Mouse (Mus musculus) common myeloid progenitor, adult 5-6 weeks (primary cell): Measurements from ENCODE around the gene Prtg. TPM values are rescaled to one million over a fixed set of nuclear protein-coding genes. Genes with fewer than 3 reads are reported as not detected.
A peak's percentile ranks its signal among the peaks of the same experiment; 100 is the strongest.

Source experiments
- ATAC-seq: replicated peaks from 2 replicates; pipeline ENCODE4 v1.8.0; 2016; ENCODE audit warnings: low read depth, mild to moderate bottlenecking, moderate TSS enrichment, inconsistent platforms; ENCODE audit not compliant: poor library complexity, severe bottlenecking
- total RNA-seq: library from RNA; stranded (forward); fragments of 200-1000, 187-1606 nt; gene quantifications from 2 replicates; pipeline ENCODE4 v1.2.3, GENCODE M21; 2017

The Prtg gene
- total RNA-seq, 1 experiment from 2014 or later, result not detected

DNA sequence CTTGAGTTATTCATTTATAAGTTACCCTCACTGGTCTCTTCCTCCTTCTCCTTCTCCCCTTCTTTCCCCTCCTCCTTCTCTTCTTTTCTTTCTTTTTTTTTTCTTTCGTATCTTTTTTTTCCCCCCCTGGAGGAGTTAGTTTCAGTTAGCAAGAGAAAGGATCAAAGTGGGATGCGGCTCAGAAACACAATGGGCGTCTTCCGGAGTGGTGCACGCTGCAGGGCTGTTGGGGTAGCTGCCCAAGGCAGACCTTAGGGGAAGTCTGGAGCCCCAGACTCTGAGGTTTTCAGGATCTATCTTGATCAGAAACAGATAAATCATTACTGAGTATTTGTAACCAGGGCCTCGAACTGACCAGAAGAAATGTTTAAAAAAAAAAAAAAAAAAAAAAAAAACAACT lies 1.5 kb downstream of the Prtg start:
- 0 out of 2 replicates have a peak, but pooled peaks have one; percentile 43 for ATAC-seq

- no peak for ATAC-seq
Observed at GRCm38 (mm10) chr9:72808586-72808985, 1.9 kb downstream of the Prtg start.

GRCm38 (mm10) chr9:72809077-72809476 lies 2.4 kb downstream of the Prtg start:
- ATAC-seq, result no peak

DNA sequence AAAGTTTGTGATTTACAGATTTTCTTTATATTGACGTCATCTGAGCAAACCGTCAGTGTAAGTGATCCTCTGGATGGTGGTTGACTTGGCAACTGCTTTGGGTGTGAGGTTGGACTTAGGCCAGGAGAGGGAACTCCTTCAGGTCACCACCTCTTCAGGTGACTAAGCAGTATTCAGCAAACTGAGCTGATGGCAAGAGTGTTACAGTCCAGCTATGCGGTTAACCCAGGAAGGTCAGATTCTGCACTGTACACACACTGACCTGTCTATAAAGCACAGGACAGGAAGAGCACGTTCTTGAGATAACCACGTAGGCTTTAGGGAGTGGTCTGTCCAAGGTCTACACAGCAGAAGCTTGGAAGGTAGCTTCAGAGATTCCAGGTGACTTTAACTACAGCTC lies 3.9 kb downstream of the Prtg start:
- no peak for ATAC-seq

- no peak for ATAC-seq
Observed at GRCm38 (mm10) chr9:72812091-72812490, 5.4 kb downstream of the Prtg start.

DNA sequence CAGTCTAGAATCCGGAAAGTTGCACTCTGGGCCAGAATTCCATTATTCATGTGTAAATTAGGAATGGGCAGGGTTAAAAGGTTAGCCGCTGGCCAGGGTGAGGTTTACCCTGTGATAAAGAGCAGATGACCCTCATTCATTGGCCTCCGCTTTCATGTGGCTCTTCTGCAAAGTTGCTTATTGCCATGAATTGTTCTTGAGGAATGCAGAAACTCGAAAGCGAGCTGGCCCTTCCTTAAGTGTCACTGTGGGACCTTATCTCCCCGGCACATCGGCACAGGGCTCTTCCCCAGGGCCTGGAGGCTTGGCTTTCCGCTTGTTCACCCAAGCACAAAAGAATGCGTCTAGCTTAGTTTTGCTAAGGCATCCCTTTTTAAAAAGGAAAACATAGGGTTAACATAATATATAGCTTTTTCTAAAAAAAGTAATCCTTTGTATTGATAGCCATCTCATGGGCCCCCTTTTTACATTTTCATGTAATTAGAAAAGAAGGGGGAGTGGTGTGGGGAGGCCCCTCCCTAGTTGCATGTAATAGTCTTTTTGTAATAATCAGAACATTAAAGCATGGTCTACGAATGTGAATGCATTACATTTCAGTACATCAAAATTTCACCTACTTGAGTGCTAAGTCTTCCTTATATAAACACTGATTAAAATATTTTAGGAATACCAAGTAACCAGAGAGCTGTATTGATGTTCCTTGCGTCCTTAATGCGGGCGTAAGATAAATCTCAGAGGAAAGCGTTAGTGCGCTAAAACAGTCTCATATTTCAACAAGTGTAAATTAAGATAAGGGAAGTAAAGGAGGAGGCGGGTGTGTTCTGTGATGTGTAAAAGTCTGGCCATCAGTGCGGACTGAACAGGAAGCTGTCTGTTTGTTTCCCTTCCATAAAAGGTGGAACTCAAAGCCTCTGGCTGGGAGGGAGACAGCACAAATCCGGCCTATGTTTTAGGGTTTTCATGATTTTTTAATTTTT lies 6.2 kb downstream of the Prtg start:
- peak; percentile 90 for ATAC-seq

DNA sequence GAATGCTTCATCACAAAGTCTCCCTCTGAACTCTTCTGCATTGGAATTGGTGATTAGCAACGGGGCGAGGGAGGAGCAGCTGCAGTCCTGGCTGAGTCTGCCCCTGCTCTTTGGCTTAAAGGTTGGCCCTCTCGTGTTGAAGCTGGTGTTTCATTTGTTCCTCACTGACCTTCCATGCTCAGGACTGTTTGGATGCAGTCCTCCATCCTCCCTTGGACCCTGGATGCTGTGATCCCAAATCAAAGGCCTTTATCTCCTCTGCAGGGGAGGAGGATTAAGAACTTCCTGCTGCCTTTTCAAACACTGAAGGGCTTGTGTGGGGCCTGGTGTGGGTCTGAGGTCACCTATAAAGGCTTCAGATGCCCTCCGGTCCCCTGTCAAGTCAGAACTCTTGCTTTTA lies 18.8 kb downstream of the Prtg start:
- no peak for ATAC-seq

GRCm38 (mm10) chr9:72825976-72826375 lies 19.3 kb downstream of the Prtg start:
- no peak for ATAC-seq

DNA sequence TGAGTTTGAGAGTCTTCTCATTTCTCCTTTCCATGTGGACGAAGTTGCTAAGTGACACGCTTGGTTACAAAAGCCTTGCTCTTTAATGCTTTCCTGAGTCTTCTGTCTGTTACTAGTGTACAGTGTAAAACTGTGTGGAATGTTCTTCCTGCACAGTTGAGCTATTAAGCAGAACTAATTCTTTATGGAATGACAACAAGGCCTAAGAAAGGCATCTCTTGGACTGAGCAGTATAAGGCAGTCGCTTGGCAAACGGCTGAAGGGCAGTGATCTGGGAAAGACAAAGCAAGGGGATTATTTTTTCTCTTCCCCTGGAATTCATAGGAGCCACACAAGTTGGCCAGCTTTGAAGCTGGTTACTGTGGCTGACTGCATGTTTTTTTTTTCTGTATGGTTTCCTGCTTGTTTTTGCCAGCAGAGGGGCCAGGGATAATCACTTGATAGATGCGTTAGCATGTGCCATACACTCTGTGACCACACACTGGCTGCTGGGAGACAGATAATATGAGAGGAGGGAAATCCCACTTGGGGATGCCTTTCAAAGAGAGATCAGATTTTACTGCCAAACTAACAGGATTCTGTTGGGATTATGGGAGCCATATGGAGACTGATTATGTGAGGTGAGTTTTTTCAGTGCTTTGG lies 22.1 kb downstream of the Prtg start:
- no peak; the same call in 1 of the 2 replicates for ATAC-seq

DNA sequence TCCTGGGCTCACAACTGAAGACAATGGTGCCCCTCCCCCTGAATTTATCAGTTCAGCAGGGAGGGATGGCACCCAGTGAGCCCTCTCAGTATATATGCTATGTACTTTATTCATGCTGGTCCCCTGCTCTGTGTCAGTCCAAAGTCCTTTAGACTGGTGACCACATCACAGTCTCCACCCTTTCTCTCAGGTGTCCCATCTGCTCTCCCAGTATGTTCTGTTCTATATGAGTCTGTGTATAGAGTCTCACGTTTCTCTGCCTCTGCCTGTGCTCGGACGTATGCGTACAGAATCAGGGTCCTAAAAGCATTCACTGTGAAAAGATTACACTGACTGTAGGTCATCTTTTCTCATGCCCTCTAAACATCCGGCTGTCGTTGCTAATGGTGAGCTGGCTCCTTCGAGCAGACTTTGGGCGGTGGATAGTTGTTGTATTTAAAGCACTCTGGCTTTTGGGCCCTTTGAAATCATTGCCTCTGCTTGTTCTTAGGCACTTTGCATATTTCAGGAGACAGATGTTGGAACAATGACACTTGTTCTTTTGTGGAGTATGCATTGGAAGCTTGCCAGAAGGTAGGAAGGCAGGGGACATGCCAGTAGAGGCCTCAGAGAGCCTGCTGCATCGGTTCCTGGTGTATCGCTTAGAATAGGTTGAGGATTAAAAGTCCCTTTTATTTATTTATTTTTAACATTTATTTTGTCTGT lies 27.5 kb downstream of the Prtg start:
- no peak for ATAC-seq

- ATAC-seq, result no peak
Observed at GRCm38 (mm10) chr9:72835007-72835406, 28.3 kb downstream of the Prtg start.

DNA sequence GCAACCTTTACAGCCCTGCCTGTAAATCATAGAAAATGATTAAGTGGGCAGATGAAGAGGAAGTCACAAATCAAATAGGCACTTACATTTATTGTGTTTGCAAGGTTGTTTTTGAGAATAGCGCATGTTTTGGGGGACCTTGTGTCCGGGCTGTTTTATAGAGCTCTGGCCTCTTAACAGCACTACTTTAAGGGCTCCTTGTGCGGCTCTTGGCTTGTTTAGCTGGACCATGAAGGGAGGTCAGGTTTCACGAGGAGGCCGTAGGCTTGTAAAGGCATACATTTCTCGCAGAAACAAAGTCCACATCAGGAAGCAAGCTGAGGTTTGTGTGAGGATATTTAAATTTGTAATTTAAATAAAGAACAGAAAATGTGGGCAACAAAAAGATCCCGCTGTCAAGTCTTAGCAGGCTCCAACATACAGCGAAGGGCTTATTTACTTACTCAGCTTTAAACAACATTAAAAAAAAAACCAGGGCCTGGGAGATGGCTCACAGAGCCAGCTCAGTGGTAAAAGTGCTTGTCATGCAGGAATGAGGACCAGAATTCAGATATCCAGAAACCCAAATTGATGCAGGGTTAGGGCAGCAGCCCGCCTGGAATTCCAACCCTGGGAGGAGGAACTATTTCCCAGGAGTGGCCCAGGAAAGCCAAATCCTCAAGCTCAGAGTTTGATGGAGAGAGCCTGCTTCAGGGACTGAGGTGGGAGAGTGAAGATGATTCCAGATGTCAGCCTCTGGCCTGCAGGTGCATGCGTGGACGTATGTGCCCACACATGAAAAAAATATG lies 30.2 kb downstream of the Prtg start:
- ATAC-seq, result no peak

DNA sequence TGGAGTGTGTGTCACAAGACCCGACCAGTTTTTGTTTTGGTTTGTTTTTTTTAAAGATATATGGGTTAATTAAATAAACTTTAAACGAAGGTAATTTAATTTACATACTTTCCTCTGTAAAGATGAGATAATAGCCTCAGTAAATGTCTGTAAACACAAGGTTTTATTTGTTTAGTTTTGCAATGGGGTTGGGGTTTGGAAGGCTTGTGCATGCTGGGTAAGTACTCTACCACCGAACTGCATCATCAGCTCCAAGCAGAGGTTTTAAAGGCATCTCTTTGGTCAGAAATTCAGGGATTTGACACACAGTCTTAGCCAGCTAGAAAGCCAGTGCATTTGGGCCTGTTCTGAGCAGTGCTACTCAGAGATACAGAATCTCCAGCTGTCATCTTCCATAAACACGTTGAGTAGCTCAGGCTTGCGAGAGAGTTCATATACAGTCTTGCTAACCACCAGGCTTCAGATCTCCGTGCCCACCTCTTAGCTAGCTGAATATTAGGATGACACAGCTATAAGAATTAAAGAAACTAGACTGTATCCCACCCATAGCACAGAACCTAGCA lies 31.0 kb downstream of the Prtg start:
- no peak for ATAC-seq

GRCm38 (mm10) chr9:72838256-72838655 lies 31.6 kb downstream of the Prtg start:
- no peak for ATAC-seq

DNA sequence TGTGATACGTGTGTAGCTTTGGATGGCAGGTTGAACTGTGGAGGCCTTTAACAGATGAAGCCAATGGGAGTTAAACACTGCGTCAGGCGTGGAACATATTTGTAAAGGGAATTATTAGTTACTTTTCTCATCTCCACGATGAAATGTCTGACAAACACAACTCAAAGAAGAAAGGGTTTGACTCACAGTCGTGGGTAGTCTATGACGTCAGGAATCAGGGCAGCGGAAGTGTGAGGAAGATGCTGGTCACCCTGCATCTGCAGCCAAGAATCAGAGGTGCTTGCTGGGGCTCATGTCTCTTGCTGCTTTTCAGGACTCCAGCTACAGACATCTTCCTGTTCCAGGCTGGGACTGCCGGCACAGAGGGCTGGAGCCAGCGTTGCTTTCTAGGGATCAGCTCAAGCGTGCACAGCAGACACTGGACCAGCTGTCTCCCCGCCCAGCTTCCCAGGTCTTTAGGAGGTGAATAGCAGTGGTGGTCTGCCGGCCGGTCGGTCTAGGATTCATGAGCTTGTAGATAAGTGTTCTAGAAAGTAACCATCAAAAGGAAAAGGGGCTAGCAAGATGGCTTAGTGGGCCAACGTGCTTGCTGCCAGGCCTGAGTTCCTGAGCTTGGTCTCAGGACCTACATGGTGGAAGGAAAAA lies 32.8 kb downstream of the Prtg start:
- no peak for ATAC-seq

GRCm38 (mm10) chr9:72844496-72844895 lies 37.8 kb downstream of the Prtg start:
- ATAC-seq, result no peak

DNA sequence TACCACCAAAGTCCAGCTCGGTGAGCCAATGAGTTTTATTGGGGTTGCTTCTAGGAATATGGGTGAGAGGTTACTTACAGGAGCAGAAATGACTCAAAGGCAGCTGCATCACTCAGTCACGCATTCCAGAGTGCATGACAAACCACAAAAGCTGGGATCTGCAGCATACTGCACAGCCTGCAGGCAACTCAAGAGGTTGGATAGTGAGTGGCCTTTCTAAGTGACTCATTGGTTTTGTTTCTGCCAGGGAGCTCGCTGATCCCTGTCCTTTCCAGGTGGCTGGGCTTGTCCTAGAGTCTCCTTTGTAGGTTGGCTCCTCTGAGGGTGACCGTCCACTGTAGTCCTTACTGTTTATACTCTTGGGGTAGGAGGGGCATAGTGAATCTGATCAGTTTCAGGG lies 39.5 kb downstream of the Prtg start:
- ATAC-seq, result no peak

GRCm38 (mm10) chr9:72851541-72851940 lies 44.9 kb downstream of the Prtg start:
- no peak for ATAC-seq

GRCm38 (mm10) chr9:72851979-72852378 lies 45.3 kb downstream of the Prtg start:
- no peak for ATAC-seq
